Mouse (Mus musculus) midbrain, postnatal 0 days (tissue): ENCODE data around the gene Zkscan17. TPM values are rescaled to one million over a fixed set of nuclear protein-coding genes. Genes with fewer than 3 reads are reported as not detected.

ENCODE experiments used
- ATAC-seq: fragments of 200-750 bp; cut with Nextera tagmentation; 2 replicates; pipeline ENCODE4 v1.8.0; 2017; ENCODE audit warnings: moderate number of reproducible peaks, mild to moderate bottlenecking, moderate TSS enrichment, moderate library complexity; ENCODE audit not compliant: low FRiP score
- DNase-seq: peaks from one replicate; pipeline ENCODE4 v3.0.0-alpha.2; 2015; ENCODE audit warnings: low spot score
- H3K27ac ChIP-seq: fragments of 300-500 bp; sonication (generic); 2 replicates; pipeline ENCODE4 v1.5.1; 2014; ENCODE audit warnings: low read depth, mild to moderate bottlenecking, low read length, mixed read lengths
- H3K27me3 ChIP-seq: fragments of 300-500 bp; sonication (generic); 2 replicates; pipeline ENCODE4 v1.6.1; 2014; ENCODE audit warnings: low read length, control low read depth, mixed read lengths; ENCODE audit not compliant: insufficient read depth
- H3K36me3 ChIP-seq: fragments of 300-500 bp; sonication (generic); 2 replicates; pipeline ENCODE4 v1.6.1; 2014; ENCODE audit warnings: low read length, control low read depth, mixed read lengths; ENCODE audit not compliant: insufficient read depth
- H3K4me1 ChIP-seq: fragments of 300-500 bp; sonication (generic); 2 replicates; pipeline ENCODE4 v1.6.1; 2014; ENCODE audit warnings: mild to moderate bottlenecking, control low read depth, antibody characterized with exemption, low read length, mixed read lengths; ENCODE audit not compliant: insufficient read depth
- H3K4me2 ChIP-seq: fragments of 300-500 bp; sonication (generic); 2 replicates; pipeline ENCODE4 v1.6.1; 2014; ENCODE audit warnings: low read depth, mild to moderate bottlenecking, low read length, mixed read lengths; ENCODE audit not compliant: poor library complexity, severe bottlenecking
- H3K4me3 ChIP-seq: fragments of 300-500 bp; sonication (generic); 2 replicates; pipeline ENCODE4 v1.5.1; 2014; ENCODE audit warnings: low read depth, mild to moderate bottlenecking, low read length, moderate library complexity
- H3K9ac ChIP-seq: fragments of 300-500 bp; sonication (generic); replicated peaks from 2 replicates; pipeline ENCODE4 v1.6.1; 2014; ENCODE audit warnings: mild to moderate bottlenecking, low read length, moderate library complexity, mixed read lengths; ENCODE audit not compliant: poor library complexity, severe bottlenecking
- H3K9me3 ChIP-seq: fragments of 300-500 bp; sonication (generic); 2 replicates; pipeline ENCODE4 v1.6.1; 2016; ENCODE audit warnings: low read length, control low read depth
- CTCF ChIP-seq: IDR thresholded peaks from 2 replicates; pipeline ENCODE4 v1.5.1; 2016; ENCODE audit warnings: antibody characterized with exemption, mild to moderate bottlenecking
- whole genome bisulfite sequencing: fragments of 180-500 bp; shearing (Covaris S2); extraction: QIAGEN DNeasy Blood & Tissue Kit; methylation state at CpG from one replicate; pipeline ENCODE4 v1.1.7; 2014; 5-methylcytosine and 5-hydroxymethylcytosine counted together
- polyA plus RNA-seq: library from polyadenylated mRNA; unstranded; fragments of >200 nt; fragmentation: Nextera tagmentation; extraction: Ambion mirVana; gene quantifications from 2 replicates; pipeline ENCODE4 v1.2.1, GENCODE M21; 2015
- total RNA-seq: library from RNA; depleted of rRNA; stranded (reverse); fragments of >200 nt; gene quantifications from 2 replicates; pipeline ENCODE4 v1.2.3, GENCODE M21; 2014; rRNA removed

Zkscan17 gene
- total and polyA plus RNA-seq, 2 experiments from 2014 or later, result 14.7 to 20.2 TPM

- Histone ChIP-seq H3K4me2 (peak within 1 kb of the TSS; percentile 91), H3K4me3 (peak within 1 kb of the TSS; percentile 84), H3K9ac (peak within 1 kb of the TSS; percentile 88), H3K4me1 (peaks cover 8% of the 10 kb centered on the region; the same call in 1 of the 2 replicates), H3K27me3 (no peaks in the 10 kb centered on the region), H3K36me3 (peaks cover 16% of the 10 kb centered on the region), H3K9me3 (no peaks in the 10 kb centered on the region), H3K27ac (peak within 1 kb of the TSS; percentile 87)
- TF ChIP-seq CTCF, result no peak
- DNase-seq (peak; percentile 94), ATAC-seq (peak; percentile 93)
- WGBS, result under 1% methylated on average over 29 of the region's 40 CpGs
Measured at GRCm38 (mm10) chr11:59449741-59450229, 76.8 kb downstream of the Zkscan17 start, which contains the start of gene Jmjd4. TSS of gene Jmjd4 (plus strand) at chr11:59450045.

- Histone ChIP-seq H3K9ac (no peak overlapping the region), H3K36me3 (no peaks in the 10 kb centered on the region; the same call in 1 of the 2 replicates), H3K27me3 (no peaks in the 10 kb centered on the region), H3K9me3 (no peaks in the 10 kb centered on the region), H3K4me2 (no peak overlapping the region), H3K4me3 (no peak overlapping the region), H3K27ac (no peak overlapping the region), H3K4me1 (no peaks in the 10 kb centered on the region)
- no peak for TF ChIP-seq CTCF
- no peak for ATAC-seq
- DNase-seq, result no peak
Measured at GRCm38 (mm10) chr11:59443102-59443501, 83.4 kb downstream of the Zkscan17 start.

GRCm38 (mm10) chr11:59437954-59438353 is 88.6 kb downstream of the Zkscan17 start:
- TF ChIP-seq CTCF, result no peak
- Histone ChIP-seq H3K36me3 (peaks cover 15% of the 10 kb centered on the region), H3K4me3 (no peak overlapping the region), H3K4me2 (no peak overlapping the region), H3K27me3 (no peaks in the 10 kb centered on the region), H3K27ac (no peak overlapping the region), H3K9ac (no peak overlapping the region), H3K9me3 (no peaks in the 10 kb centered on the region), H3K4me1 (no peaks in the 10 kb centered on the region)
- no peak for DNase-seq
- WGBS, result 95% methylated on average over 12 of the region's 12 CpGs
- ATAC-seq, result no peak

Other genes with a start within 250 kb of the Zkscan17 start
- gene Wnt3a, start 236.0 kb downstream of the Zkscan17 start, total RNA-seq, result 0.16 TPM in 1 of 2 replicates, not detected in the other
- 0.10 TPM in 1 of 2 replicates, not detected in the other for gene Wnt3a, start 236.0 kb downstream of the Zkscan17 start, polyA plus RNA-seq
- gene Wnt9a, start 219.8 kb downstream of the Zkscan17 start, total RNA-seq, result 4.2 and 5.6 TPM in 2 replicates
- 2.3 and 2.9 TPM in 2 replicates for gene Wnt9a, start 219.8 kb downstream of the Zkscan17 start, polyA plus RNA-seq
- gene Prss38, start 151.1 kb downstream of the Zkscan17 start, total RNA-seq, result not detected in 2 replicates
- gene Prss38, start 151.1 kb downstream of the Zkscan17 start, polyA plus RNA-seq, result 0.22 TPM in 1 of 2 replicates, not detected in the other
- gene Jmjd4, start 76.7 kb downstream of the Zkscan17 start, total RNA-seq, result 38.0 and 39.8 TPM in 2 replicates
- 22.7 and 24.0 TPM in 2 replicates for gene Jmjd4, start 76.7 kb downstream of the Zkscan17 start, polyA plus RNA-seq
- gene Snap47, start 75.6 kb downstream of the Zkscan17 start, total RNA-seq, result 465 and 467 TPM in 2 replicates
- gene Snap47, start 75.6 kb downstream of the Zkscan17 start, polyA plus RNA-seq, result 588 and 631 TPM in 2 replicates
- gene Zfp867, start 54.3 kb downstream of the Zkscan17 start, total RNA-seq, result 7.6 and 11.2 TPM in 2 replicates
- gene Zfp867, start 54.3 kb downstream of the Zkscan17 start, polyA plus RNA-seq, result 6.4 and 8.0 TPM in 2 replicates
- 0.27 TPM in 1 of 2 replicates, not detected in the other for gene Nlrp3, start 14.8 kb upstream of the Zkscan17 start, total RNA-seq
- gene Nlrp3, start 14.8 kb upstream of the Zkscan17 start, polyA plus RNA-seq, result 0.07 and 0.11 TPM in 2 replicates
- gene Olfr222, start 49.5 kb upstream of the Zkscan17 start, total RNA-seq, result not detected in 2 replicates
- gene Olfr222, start 49.5 kb upstream of the Zkscan17 start, polyA plus RNA-seq, result not detected in 2 replicates
- not detected in 2 replicates for gene Olfr223, start 66.5 kb upstream of the Zkscan17 start, total RNA-seq
- not detected in 2 replicates for gene Olfr223, start 66.5 kb upstream of the Zkscan17 start, polyA plus RNA-seq
- gene Mprip, start 134.6 kb upstream of the Zkscan17 start, total RNA-seq, result 157 and 172 TPM in 2 replicates
- gene Mprip, start 134.6 kb upstream of the Zkscan17 start, polyA plus RNA-seq, result 49.3 and 53.3 TPM in 2 replicates